Mouse (Mus musculus) skeletal muscle tissue, adult 2 months (tissue): Measurements from ENCODE around the gene Gm16867.
"Not testable (repeated sequence)": the region's sequence is repeated elsewhere in the genome, so short reads cannot be mapped to it uniquely, and the experiment has no call there.

Source experiments
- DNase-seq: peaks from one replicate; pipeline ENCODE4 v3.0.0-alpha.2; 2012; ENCODE audit warnings: low read depth, low spot score

Gene Gm16867

GRCm38 (mm10) chr14:69503174-69503573 lies at the start of gene Gm16867:
Gene Gm16867, minus strand, starts transcription at chr14:69503362.
- DNase-seq = not testable (repeated sequence)

GRCm38 (mm10) chr14:69547310-69547709 lies 44.1 kb upstream of the Gm16867 start:
- DNase-seq = not testable (repeated sequence)

GRCm38 (mm10) chr14:69545052-69545451 lies 41.9 kb upstream of the Gm16867 start:
- DNase-seq = not testable (repeated sequence)

- not testable (repeated sequence) for DNase-seq
These were observed 40.9 kb upstream of the Gm16867 start for GRCm38 (mm10) chr14:69544033-69544432.

- not testable (repeated sequence) for DNase-seq
These were observed 39.5 kb upstream of the Gm16867 start for GRCm38 (mm10) chr14:69542695-69543094.

- not testable (repeated sequence) for DNase-seq
These were observed 37.0 kb upstream of the Gm16867 start for GRCm38 (mm10) chr14:69540113-69540512.

GRCm38 (mm10) chr14:69536539-69536938 lies 33.4 kb upstream of the Gm16867 start:
- not testable (repeated sequence) for DNase-seq

- DNase-seq = not testable (repeated sequence)
These were observed 23.0 kb upstream of the Gm16867 start for GRCm38 (mm10) chr14:69526202-69526601.

- DNase-seq = not testable (repeated sequence)
These were observed 19.8 kb upstream of the Gm16867 start for GRCm38 (mm10) chr14:69523001-69523400.

GRCm38 (mm10) chr14:69520810-69521209 lies 17.6 kb upstream of the Gm16867 start:
- DNase-seq = not testable (repeated sequence)

GRCm38 (mm10) chr14:69512449-69512848 lies 9.3 kb upstream of the Gm16867 start, which contains the start of gene Gm27179:
Gene Gm27179, minus strand, starts transcription at chr14:69512549.
- not testable (repeated sequence) for DNase-seq

- not testable (repeated sequence) for DNase-seq
These were observed 3.8 kb upstream of the Gm16867 start for GRCm38 (mm10) chr14:69507000-69507399.

GRCm38 (mm10) chr14:69502440-69503150 lies 567 bp downstream of the Gm16867 start:
- DNase-seq = not testable (repeated sequence)

GRCm38 (mm10) chr14:69496259-69496658 lies 6.9 kb downstream of the Gm16867 start:
- DNase-seq = not testable (repeated sequence)

- not testable (repeated sequence) for DNase-seq
These were observed 8.2 kb downstream of the Gm16867 start for GRCm38 (mm10) chr14:69494946-69495345.

GRCm38 (mm10) chr14:69494522-69494921 lies 8.6 kb downstream of the Gm16867 start:
- not testable (repeated sequence) for DNase-seq

GRCm38 (mm10) chr14:69488001-69488400 lies 15.2 kb downstream of the Gm16867 start:
- not testable (repeated sequence) for DNase-seq

- DNase-seq = not testable (repeated sequence)
These were observed 17.6 kb downstream of the Gm16867 start for GRCm38 (mm10) chr14:69485466-69486135.

- not testable (repeated sequence) for DNase-seq
These were observed 29.1 kb downstream of the Gm16867 start for GRCm38 (mm10) chr14:69473941-69474646.

- DNase-seq = not testable (repeated sequence)
These were observed 29.8 kb downstream of the Gm16867 start for GRCm38 (mm10) chr14:69473322-69473721.

GRCm38 (mm10) chr14:69470122-69470708 lies 32.9 kb downstream of the Gm16867 start:
- DNase-seq = not testable (repeated sequence)
